Mouse (Mus musculus) kidney, postnatal 0 days (tissue): Measurements from ENCODE around the gene Rps6ka4. TPM values are rescaled to one million over a fixed set of nuclear protein-coding genes. Genes with fewer than 3 reads are reported as not detected.
A peak's percentile ranks its signal among the peaks of the same experiment; 100 is the strongest.

ENCODE experiments used
- ATAC-seq: fragments of 200-750 bp; cut with Nextera tagmentation; replicated peaks from 2 replicates; pipeline ENCODE4 v1.8.0; 2017; ENCODE audit warnings: low read depth, moderate number of reproducible peaks, moderate TSS enrichment, moderate library complexity; ENCODE audit not compliant: low FRiP score
- DNase-seq: peaks from one replicate; pipeline ENCODE4 v3.0.0-alpha.2; 2016; ENCODE audit warnings: low spot score
- H3K27ac ChIP-seq: fragments of 300-500 bp; sonication (generic); 2 replicates; pipeline ENCODE4 v1.5.1; 2014; ENCODE audit warnings: mild to moderate bottlenecking
- H3K27me3 ChIP-seq: fragments of 300-500 bp; sonication (generic); 2 replicates; pipeline ENCODE4 v1.6.1; 2014; ENCODE audit warnings: low read length, mixed read lengths; ENCODE audit not compliant: insufficient read depth
- H3K36me3 ChIP-seq: fragments of 300-500 bp; sonication (generic); 2 replicates; pipeline ENCODE4 v1.6.1; 2014; ENCODE audit warnings: low read length, mixed read lengths; ENCODE audit not compliant: insufficient read depth
- H3K4me1 ChIP-seq: fragments of 300-500 bp; sonication (generic); replicated peaks from 2 replicates; pipeline ENCODE4 v1.6.1; 2014; ENCODE audit warnings: antibody characterized with exemption, low read length, mixed read lengths; ENCODE audit not compliant: insufficient read depth
- H3K4me2 ChIP-seq: fragments of 300-500 bp; sonication (generic); 2 replicates; pipeline ENCODE4 v1.6.1; 2014; ENCODE audit warnings: mild to moderate bottlenecking, low read length, moderate library complexity, mixed read lengths
- H3K4me3 ChIP-seq: fragments of 300-500 bp; sonication (generic); replicated peaks from 2 replicates; pipeline ENCODE4 v1.5.1; 2014; ENCODE audit warnings: low read depth, low read length
- H3K9ac ChIP-seq: fragments of 300-500 bp; sonication (generic); 2 replicates; pipeline ENCODE4 v1.6.1; 2014; ENCODE audit warnings: low read depth, low read length
- H3K9me3 ChIP-seq: fragments of 300-500 bp; sonication (generic); replicated peaks from 2 replicates; pipeline ENCODE4 v1.6.1; 2016; ENCODE audit warnings: low read length, inconsistent platforms, mixed read lengths
- CTCF ChIP-seq: IDR thresholded peaks from 2 replicates; pipeline ENCODE4 v1.5.1; 2016; ENCODE audit warnings: antibody characterized with exemption, low read depth, mild to moderate bottlenecking, moderate library complexity
- WGBS: fragments of 180-500 bp; shearing (Covaris S2); extraction: QIAGEN DNeasy Blood & Tissue Kit; methylation state at CpG from one replicate; pipeline ENCODE4 v1.1.7; 2014; 5-methylcytosine and 5-hydroxymethylcytosine counted together
- polyA plus RNA-seq: library from polyadenylated mRNA; unstranded; fragments of >200 nt; fragmentation: Nextera tagmentation; extraction: Ambion mirVana; gene quantifications from 2 replicates; pipeline ENCODE4 v1.2.1, GENCODE M21; 2015

Gene Rps6ka4
- polyA plus RNA-seq, result 19.6 TPM in 2 replicates

DNA sequence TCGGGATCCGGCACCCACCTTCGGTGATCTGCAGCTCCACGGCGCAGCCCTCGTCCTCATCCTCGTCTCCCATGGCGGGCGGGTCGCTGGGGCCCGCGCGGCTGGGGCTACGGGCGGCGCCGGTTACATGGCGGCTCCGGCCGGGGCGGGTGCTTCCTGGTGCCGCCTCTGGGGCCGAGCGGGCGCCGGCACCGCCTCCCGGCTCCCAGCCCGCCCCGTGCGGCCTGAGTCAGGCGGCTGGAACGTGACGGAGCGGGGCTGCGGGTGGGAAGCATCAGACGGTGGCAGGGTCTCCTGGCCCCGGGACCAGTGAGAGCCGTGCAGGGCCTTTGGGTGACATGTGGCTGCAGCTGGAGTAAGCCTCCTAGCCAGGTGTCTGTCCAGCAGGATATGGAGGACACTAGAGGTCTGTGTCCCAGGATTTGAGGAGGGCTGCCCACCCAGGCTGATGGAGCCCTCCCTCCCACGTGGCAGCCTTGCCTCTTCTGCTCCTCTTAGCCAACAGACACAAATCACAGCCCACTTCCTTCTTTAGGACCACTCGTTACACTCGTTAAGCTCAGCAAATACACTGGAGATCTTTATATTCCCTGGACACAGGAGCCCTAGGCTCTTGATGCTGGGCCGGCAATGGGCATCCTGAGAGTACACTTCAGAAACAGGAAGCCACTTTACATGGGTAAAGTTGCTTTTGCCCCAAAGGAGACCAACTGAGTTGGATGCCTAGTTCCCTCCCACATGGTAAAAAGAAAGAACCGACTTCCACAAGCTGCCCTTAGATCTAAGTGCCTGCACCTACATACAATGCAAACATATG, at the start of gene Rps6ka4:
Rps6ka4 (minus strand) TSS at position 162 of the 817 bp plus-strand sequence.
- peaks cover 15% of the 10 kb centered on the region; the same call in 1 of the 2 replicates for H3K36me3 ChIP-seq
- no peaks in the 10 kb centered on the region for H3K9me3 ChIP-seq
- DNase-seq, result peak; percentile 80
- under 1% methylated on average over 44 of the region's 44 CpGs for WGBS
- peak within 1 kb of the TSS; percentile 79 for H3K4me3 ChIP-seq
- H3K4me1 ChIP-seq, result peaks cover 14% of the 10 kb centered on the region
- H3K9ac ChIP-seq, result peak within 1 kb of the TSS; percentile 73
- no peak for TF ChIP-seq CTCF
- peak within 1 kb of the TSS; percentile 25; the same call in 1 of the 2 replicates for H3K27ac ChIP-seq
- no peaks in the 10 kb centered on the region; the same call in 1 of the 2 replicates for H3K27me3 ChIP-seq
- peak within 1 kb of the TSS; percentile 96 for H3K4me2 ChIP-seq
- peak; percentile 79 for ATAC-seq

DNA sequence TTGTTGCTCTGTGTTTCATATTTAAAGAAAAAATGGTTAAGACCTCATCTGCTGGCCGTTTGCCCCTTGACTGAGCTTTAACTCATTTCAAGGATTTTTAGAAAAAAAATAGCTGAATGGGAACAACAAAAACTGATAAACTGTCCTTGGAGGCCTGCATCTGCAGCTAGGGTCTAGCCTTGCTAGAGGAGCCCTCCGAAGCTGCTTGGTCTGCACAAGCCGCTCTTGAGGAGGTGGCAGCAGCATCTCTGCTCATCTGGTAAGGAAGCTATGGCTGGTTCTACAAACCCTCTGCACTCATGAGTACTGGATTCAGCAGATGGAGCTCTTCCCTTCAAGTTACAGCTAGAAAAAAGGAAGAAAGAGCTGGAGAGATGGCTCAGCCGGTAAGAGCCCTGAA, 37.5 kb upstream of the Rps6ka4 start:
- H3K4me3 ChIP-seq, result no peak overlapping the region
- H3K36me3 ChIP-seq, result no peaks in the 10 kb centered on the region
- ATAC-seq (no peak), DNase-seq (no peak)
- H3K4me1 ChIP-seq, result no peaks in the 10 kb centered on the region
- H3K27ac ChIP-seq, result no peak overlapping the region
- H3K27me3 ChIP-seq, result no peaks in the 10 kb centered on the region
- WGBS, result 83% methylated on average over 4 of the region's 4 CpGs
- no peak overlapping the region for H3K9ac ChIP-seq
- TF ChIP-seq CTCF, result no peak
- H3K4me2 ChIP-seq, result no peak overlapping the region
- peaks cover 5% of the 10 kb centered on the region; the same call in 1 of the 2 replicates for H3K9me3 ChIP-seq

DNA sequence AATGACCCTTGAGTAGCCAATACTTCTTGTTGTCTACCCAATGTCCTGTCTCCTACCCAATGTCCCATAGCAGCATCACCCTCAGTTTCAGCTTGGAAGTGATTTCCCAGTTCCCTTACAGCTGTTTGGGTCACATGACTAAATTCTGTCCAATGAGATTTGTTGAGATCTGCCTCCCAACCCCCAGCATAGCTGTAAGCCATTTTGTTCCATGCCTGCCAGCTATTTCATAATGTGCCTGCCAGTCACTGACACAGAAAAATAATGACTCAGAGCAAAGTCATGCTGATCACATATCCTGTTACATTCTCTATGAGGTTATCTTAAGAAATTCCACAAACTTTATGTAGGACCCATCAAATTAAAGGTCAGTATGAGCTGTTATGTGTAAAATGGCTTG, 36.4 kb upstream of the Rps6ka4 start:
- no peak for DNase-seq
- Histone ChIP-seq H3K4me3 (no peak overlapping the region), H3K27ac (no peak overlapping the region), H3K9ac (no peak overlapping the region), H3K4me1 (0 out of 2 replicates have a peak, but pooled peaks cover 6% of the 10 kb centered on the region), H3K9me3 (peaks cover 5% of the 10 kb centered on the region; the same call in 1 of the 2 replicates), H3K27me3 (no peaks in the 10 kb centered on the region), H3K36me3 (no peaks in the 10 kb centered on the region), H3K4me2 (no peak overlapping the region)
- no peak for ATAC-seq
- TF ChIP-seq CTCF, result no peak

DNA sequence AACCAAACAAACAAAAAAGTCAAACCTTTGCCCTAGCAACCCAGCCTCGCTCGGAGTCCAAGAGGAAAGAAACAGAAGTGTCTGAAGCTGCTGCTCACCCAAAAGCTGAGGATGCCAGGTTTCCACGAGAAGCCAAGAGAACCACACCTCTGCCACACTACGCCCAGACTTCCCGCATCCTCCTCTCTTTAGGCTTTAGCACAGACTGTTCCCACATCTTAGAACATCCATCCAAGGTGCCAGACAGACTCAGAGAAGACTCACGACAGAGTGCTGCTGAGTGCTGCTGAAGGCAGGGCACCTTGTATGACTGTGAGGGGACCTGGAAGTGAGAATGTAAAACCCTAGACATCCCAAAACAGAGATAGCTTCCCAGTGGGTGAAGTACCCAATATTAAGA, 35.4 kb upstream of the Rps6ka4 start:
- WGBS, result 85% methylated on average over 6 of the region's 6 CpGs
- H3K9ac ChIP-seq, result no peak overlapping the region
- H3K27me3 ChIP-seq, result no peaks in the 10 kb centered on the region
- H3K4me2 ChIP-seq, result no peak overlapping the region
- H3K27ac ChIP-seq, result no peak overlapping the region
- ATAC-seq (no peak), DNase-seq (no peak)
- 0 out of 2 replicates have a peak, but pooled peaks cover 8% of the 10 kb centered on the region for H3K4me1 ChIP-seq
- no peaks in the 10 kb centered on the region for H3K36me3 ChIP-seq
- no peak for TF ChIP-seq CTCF
- H3K9me3 ChIP-seq, result peaks cover 4% of the 10 kb centered on the region; the same call in 1 of the 2 replicates
- H3K4me3 ChIP-seq, result no peak overlapping the region

DNA sequence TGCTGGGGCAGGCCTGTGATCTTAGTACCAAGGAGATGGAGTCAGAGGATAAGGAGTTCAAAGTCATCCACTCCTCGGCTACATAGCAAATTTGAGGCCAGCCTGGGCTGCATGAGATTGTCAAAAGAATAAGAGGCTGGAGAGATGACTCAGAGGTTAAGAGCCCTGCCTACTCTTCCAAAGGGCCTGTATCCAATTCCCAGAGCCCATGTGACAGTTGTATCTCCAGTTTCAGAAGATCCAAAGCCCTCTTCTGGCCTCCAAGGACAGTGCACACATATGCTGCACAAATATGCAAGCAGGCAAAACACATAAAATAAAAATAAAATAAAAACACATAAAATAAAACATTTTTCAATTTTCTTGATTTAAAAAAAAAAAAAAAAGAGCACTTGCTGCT, 33.8 kb upstream of the Rps6ka4 start:
- no peak overlapping the region for H3K27ac ChIP-seq
- H3K36me3 ChIP-seq, result no peaks in the 10 kb centered on the region
- no peaks in the 10 kb centered on the region for H3K27me3 ChIP-seq
- no peak overlapping the region for H3K4me2 ChIP-seq
- no peak for DNase-seq
- WGBS, result 72% methylated on average over 1 of the region's 1 CpGs
- no peaks in the 10 kb centered on the region for H3K9me3 ChIP-seq
- no peak overlapping the region for H3K9ac ChIP-seq
- ATAC-seq, result no peak
- H3K4me3 ChIP-seq, result no peak overlapping the region
- H3K4me1 ChIP-seq, result 0 out of 2 replicates have a peak, but pooled peaks cover 8% of the 10 kb centered on the region
- no peak for TF ChIP-seq CTCF

DNA sequence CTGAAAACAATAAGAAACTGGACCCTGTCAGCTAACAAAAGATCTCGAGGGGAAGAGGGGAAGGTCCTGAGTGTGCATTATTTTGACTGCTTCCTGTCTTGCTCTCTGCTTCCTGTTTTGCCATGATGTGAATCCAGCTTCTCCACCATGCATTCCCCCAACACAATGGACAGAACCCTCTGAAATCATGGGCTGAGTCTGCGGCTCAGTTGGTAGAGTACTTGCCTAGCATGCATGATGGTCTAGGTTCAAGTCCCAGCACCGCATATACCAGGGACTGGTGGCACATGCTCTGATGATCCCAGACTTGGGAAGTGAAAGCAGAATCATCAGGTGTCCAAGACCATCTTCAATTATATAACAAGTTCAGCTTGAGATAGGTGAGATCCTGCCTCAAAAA, 32.3 kb upstream of the Rps6ka4 start:
- ATAC-seq, result no peak
- H3K9me3 ChIP-seq, result no peaks in the 10 kb centered on the region
- DNase-seq, result no peak
- no peak overlapping the region for H3K4me2 ChIP-seq
- H3K4me3 ChIP-seq, result no peak overlapping the region
- 66% methylated on average over 3 of the region's 3 CpGs for WGBS
- H3K9ac ChIP-seq, result no peak overlapping the region
- TF ChIP-seq CTCF, result no peak
- H3K27ac ChIP-seq, result no peak overlapping the region
- 0 out of 2 replicates have a peak, but pooled peaks cover 8% of the 10 kb centered on the region for H3K4me1 ChIP-seq
- H3K36me3 ChIP-seq, result no peaks in the 10 kb centered on the region
- H3K27me3 ChIP-seq, result no peaks in the 10 kb centered on the region
